Mouse (Mus musculus) C2C12 (cell line): ENCODE data around the gene Acad9.

Experiments used
- CEBPB ChIP-seq: IDR thresholded peaks from one replicate; pipeline ENCODE4 v1.6.1; 2011; ENCODE audit warnings: low read depth, mild to moderate bottlenecking, control low read depth, moderate library complexity
- CTCF ChIP-seq: IDR thresholded peaks from one replicate; pipeline ENCODE4 v1.5.1; 2011; ENCODE audit not compliant: control insufficient read depth, insufficient read depth, insufficient read length
- FOSL1 ChIP-seq: IDR thresholded peaks from one replicate; pipeline ENCODE4 v1.8.0; 2011; ENCODE audit warnings: mild to moderate bottlenecking, low read length; ENCODE audit not compliant: poor library complexity, insufficient read depth, severe bottlenecking
- MAX ChIP-seq: IDR thresholded peaks from one replicate; pipeline ENCODE4 v1.6.1; 2011; ENCODE audit warnings: mild to moderate bottlenecking, control low read depth
- MYOD1 ChIP-seq: IDR thresholded peaks from one replicate; pipeline ENCODE4 v1.6.1; 2011; ENCODE audit warnings: low read depth; ENCODE audit not compliant: control insufficient read depth, insufficient read length
- MYOG ChIP-seq: IDR thresholded peaks from one replicate; pipeline ENCODE4 v1.6.1; 2011; ENCODE audit not compliant: control insufficient read depth, insufficient read length; ENCODE audit errors: extremely low read depth

- TF ChIP-seq CTCF (no peak), MYOG (no peak), FOSL1 (no peak), MYOD1 (no peak), CEBPB (peak; percentile 46), MAX (peak; percentile 24)
These were observed at the start of gene Acad9 for GRCm38 (mm10) chr3:36065843-36066651.
